Mouse (Mus musculus) C2C12 (cell line): ENCODE results near the gene Krt13. TPM values are rescaled to one million over a fixed set of nuclear protein-coding genes. Genes with fewer than 3 reads are reported as not detected.

Experiments used
- H3K27me3 ChIP-seq: one replicate; pipeline ENCODE4 v1.6.1; 2011; ENCODE audit not compliant: control insufficient read depth, insufficient read depth, insufficient read length
- H3K36me3 ChIP-seq: one replicate; pipeline ENCODE4 v1.6.1; 2011; ENCODE audit not compliant: control insufficient read depth, insufficient read depth
- H3K4me3 ChIP-seq: one replicate; pipeline ENCODE4 v1.5.1; 2011; ENCODE audit warnings: mild to moderate bottlenecking, control low read depth; ENCODE audit not compliant: poor library complexity, insufficient read depth, severe bottlenecking
- H3K79me2 ChIP-seq: one replicate; pipeline ENCODE4 v1.6.1; 2011; ENCODE audit not compliant: control insufficient read depth, insufficient read depth
- H3K79me3 ChIP-seq: one replicate; pipeline ENCODE4 v1.6.1; 2011; ENCODE audit warnings: low read depth, control low read depth
- H3ac ChIP-seq: one replicate; pipeline ENCODE3; 2011; ENCODE audit warnings: low read depth; ENCODE audit not compliant: control insufficient read depth, insufficient read length
- CEBPB ChIP-seq: IDR thresholded peaks from one replicate; pipeline ENCODE4 v1.6.1; 2011; ENCODE audit warnings: low read depth, mild to moderate bottlenecking, control low read depth, moderate library complexity
- CTCF ChIP-seq: IDR thresholded peaks from one replicate; pipeline ENCODE4 v1.5.1; 2011; ENCODE audit not compliant: control insufficient read depth, insufficient read depth, insufficient read length
- FOSL1 ChIP-seq: IDR thresholded peaks from one replicate; pipeline ENCODE4 v1.8.0; 2011; ENCODE audit warnings: mild to moderate bottlenecking, low read length; ENCODE audit not compliant: poor library complexity, insufficient read depth, severe bottlenecking
- MAX ChIP-seq: IDR thresholded peaks from one replicate; pipeline ENCODE4 v1.6.1; 2011; ENCODE audit warnings: mild to moderate bottlenecking, control low read depth
- MYOD1 ChIP-seq: IDR thresholded peaks from one replicate; pipeline ENCODE4 v1.6.1; 2011; ENCODE audit warnings: low read depth; ENCODE audit not compliant: control insufficient read depth, insufficient read length
- MYOG ChIP-seq: IDR thresholded peaks from one replicate; pipeline ENCODE4 v1.6.1; 2011; ENCODE audit not compliant: control insufficient read depth, insufficient read length; ENCODE audit errors: extremely low read depth
- USF1 ChIP-seq: IDR thresholded peaks from one replicate; pipeline ENCODE4 v1.6.1; 2011; ENCODE audit warnings: low read depth, mild to moderate bottlenecking, control low read depth, moderate library complexity
- polyA plus RNA-seq: library from polyadenylated mRNA; unstranded; fragments of >200 nt; fragmentation: generic; extraction: Trizol; gene quantifications from one replicate; pipeline ENCODE4 v1.2.1, GENCODE M21; 2012; ENCODE audit warnings: missing spikeins

Gene Krt13
- polyA plus RNA-seq, 1 experiment: 20.0 TPM

GRCm38 (mm10) chr11:100112935-100113741 is 8.2 kb downstream of the Krt13 start:
- no peak overlapping the region for H3K4me3 ChIP-seq
- no peaks in the 10 kb centered on the region for H3K79me2 ChIP-seq
- H3K36me3 ChIP-seq: no peaks in the 10 kb centered on the region
- no peaks in the 10 kb centered on the region for H3K79me3 ChIP-seq
- TF ChIP-seq MYOD1: no peak
- peak; percentile 91 for TF ChIP-seq USF1
- no peak for TF ChIP-seq MYOG
- TF ChIP-seq CEBPB: peak; percentile 45
- peak; percentile 82 for TF ChIP-seq FOSL1
- no peak for TF ChIP-seq CTCF
- TF ChIP-seq MAX: peak; percentile 57
- no peaks in the 10 kb centered on the region for H3K27me3 ChIP-seq
- no peak overlapping the region for H3ac ChIP-seq

GRCm38 (mm10) chr11:100105576-100106122 is 15.7 kb downstream of the Krt13 start, which contains the start of gene Krt36:
Gene Krt36 (minus strand): TSS chr11:100105626.
- Histone ChIP-seq H3K79me2 (no peaks in the 10 kb centered on the region), H3K36me3 (no peaks in the 10 kb centered on the region), H3ac (no peak within 1 kb of the TSS), H3K4me3 (no peak within 1 kb of the TSS), H3K27me3 (no peaks in the 10 kb centered on the region), H3K79me3 (no peaks in the 10 kb centered on the region)
- TF ChIP-seq MYOD1 (no peak), CEBPB (no peak), MYOG (no peak), CTCF (no peak), MAX (no peak), USF1 (no peak), FOSL1 (no peak)

GRCm38 (mm10) chr11:100102693-100103429 is 18.5 kb downstream of the Krt13 start:
- H3ac ChIP-seq: no peak overlapping the region
- H3K4me3 ChIP-seq: no peak overlapping the region
- H3K79me3 ChIP-seq: no peaks in the 10 kb centered on the region
- TF ChIP-seq FOSL1 (no peak), MAX (no peak), MYOD1 (no peak), CEBPB (no peak), MYOG (no peak), CTCF (no peak)
- H3K27me3 ChIP-seq: peaks cover under 1% of the 10 kb centered on the region
- H3K79me2 ChIP-seq: no peaks in the 10 kb centered on the region
- H3K36me3 ChIP-seq: no peaks in the 10 kb centered on the region

- TF ChIP-seq MAX (no peak), MYOD1 (no peak), FOSL1 (no peak), USF1 (no peak), MYOG (no peak), CEBPB (no peak), CTCF (no peak)
- Histone ChIP-seq H3K36me3 (no peaks in the 10 kb centered on the region), H3K79me2 (no peaks in the 10 kb centered on the region), H3K27me3 (peaks cover 13% of the 10 kb centered on the region), H3K4me3 (no peak overlapping the region), H3K79me3 (no peaks in the 10 kb centered on the region), H3ac (no peak overlapping the region)
Observed at GRCm38 (mm10) chr11:100100391-100100790, 21.0 kb downstream of the Krt13 start.

GRCm38 (mm10) chr11:100097819-100098218 is 23.5 kb downstream of the Krt13 start:
- TF ChIP-seq FOSL1: no peak
- TF ChIP-seq MAX: no peak
- no peak for TF ChIP-seq MYOG
- TF ChIP-seq USF1: no peak
- TF ChIP-seq CEBPB: no peak
- peaks cover 18% of the 10 kb centered on the region for H3K27me3 ChIP-seq
- no peak overlapping the region for H3K4me3 ChIP-seq
- no peaks in the 10 kb centered on the region for H3K36me3 ChIP-seq
- H3ac ChIP-seq: no peak overlapping the region
- H3K79me2 ChIP-seq: no peaks in the 10 kb centered on the region
- no peaks in the 10 kb centered on the region for H3K79me3 ChIP-seq
